8 mouse cellular contexts compared by ENCODE assay signal in genomic region chr19:8774951-8775421, GRCm38 (mm10). TPM values are rescaled to one million over a fixed set of nuclear protein-coding genes. Genes with fewer than 3 reads are reported as not detected.
DNase-seq lines count a peak whose midpoint lies in the region; ATAC-seq and TF ChIP-seq lines count a peak whose summit lies in the region.

No protein-coding gene starts in this region.

- TF ChIP-seq CTCF in lung, adult 2 months (IDR thresholded peaks at IDR 0.05; ENCODE audit: insufficient read depth, low read length), result no peak
- no peak for TF ChIP-seq CTCF in small intestine, adult 2 months (IDR thresholded peaks at IDR 0.05; ENCODE audit: extremely low read depth, insufficient read length, insufficient replicate concordance, low read depth, low read length)

- peak overlapping the region; percentile 92 for H3K9ac ChIP-seq in forebrain, embryonic 12.5 days
- peak overlapping the region; percentile 93 for H3K9ac ChIP-seq in limb, embryonic 13.5 days

- peak overlapping the region; percentile 90 for H3K4me3 ChIP-seq in lung, adult 2 months (replicated peaks; ENCODE audit: extremely low read depth, low read depth, low read length)
- peak overlapping the region; percentile 77 for H3K4me3 ChIP-seq in forebrain, embryonic 12.5 days (replicated peaks)
- peak overlapping the region; percentile 76 for H3K4me3 ChIP-seq in limb, embryonic 13.5 days
- H3K4me3 ChIP-seq in small intestine, adult 2 months (ENCODE audit: low read depth, low read length), result peak overlapping the region; percentile 79

- 2% methylated on average over 20 of the region's 20 CpGs for WGBS in lung, adult 2 months
- 6% methylated on average over 20 of the region's 20 CpGs for WGBS in forebrain, embryonic 12.5 days
- 5% methylated on average over 20 of the region's 20 CpGs for WGBS in limb, embryonic 13.5 days
- under 1% methylated on average over 20 of the region's 20 CpGs for WGBS in small intestine, adult 2 months

- ATAC-seq in forebrain, embryonic 12.5 days (ENCODE audit: low FRiP score), result no peak; the same call in none of the 2 replicates
- ATAC-seq in limb, embryonic 13.5 days (ENCODE audit: low FRiP score, low read depth), result no peak; the same call in 1 of the 2 replicates

- H3K27me3 ChIP-seq in forebrain, embryonic 12.5 days, result no peaks in the 10 kb centered on the region
- no peaks in the 10 kb centered on the region for H3K27me3 ChIP-seq in limb, embryonic 13.5 days
- no peaks in the 10 kb centered on the region for H3K27me3 ChIP-seq in small intestine, adult 2 months (ENCODE audit: control insufficient read depth, insufficient read depth, low read length)

- no peak for DNase-seq in lung, adult 2 months
- no peak for DNase-seq in lung, postnatal 25 days (ENCODE audit: low spot score)
- DNase-seq in adrenal gland, postnatal 25 days, result peak; percentile 33
- DNase-seq in left cerebral cortex, adult 9 months (ENCODE audit: low spot score in 2 of 2), result no peak
- DNase-seq in natural killer cell, adult 2 months (ENCODE audit: low spot score in 2 of 2), result no peak

- no peaks in the 10 kb centered on the region for H3K9me3 ChIP-seq in forebrain, embryonic 12.5 days
- no peaks in the 10 kb centered on the region for H3K9me3 ChIP-seq in limb, embryonic 13.5 days

- peak overlapping the region; percentile 98 for H3K4me2 ChIP-seq in forebrain, embryonic 12.5 days
- H3K4me2 ChIP-seq in limb, embryonic 13.5 days (replicated peaks), result peak overlapping the region; percentile 95

- H3K27ac ChIP-seq in forebrain, embryonic 12.5 days, result peak overlapping the region; percentile 98
- peak overlapping the region; percentile 98 for H3K27ac ChIP-seq in limb, embryonic 13.5 days
- H3K27ac ChIP-seq in small intestine, adult 2 months (ENCODE audit: insufficient read depth, low read depth, low read length), result peak overlapping the region; percentile 81

- H3K36me3 ChIP-seq in forebrain, embryonic 12.5 days (replicated peaks), result peaks cover 37% of the 10 kb centered on the region
- peaks cover 45% of the 10 kb centered on the region for H3K36me3 ChIP-seq in limb, embryonic 13.5 days
- peaks cover 7% of the 10 kb centered on the region; the same call in 1 of the 2 replicates for H3K36me3 ChIP-seq in small intestine, adult 2 months (ENCODE audit: control insufficient read depth, insufficient read depth, low read length)

- TF ChIP-seq POLR2A in lung, adult 2 months (IDR thresholded peaks at IDR 0.05; ENCODE audit: borderline replicate concordance, extremely low read depth, low read depth, low read length), result no peak
- TF ChIP-seq POLR2A in small intestine, adult 2 months (IDR thresholded peaks at IDR 0.05; ENCODE audit: low read depth, low read length), result no peak

- H3K4me1 ChIP-seq in lung, adult 2 months (ENCODE audit: control insufficient read depth, insufficient read depth, low read length), result peaks cover 19% of the 10 kb centered on the region
- peaks cover 34% of the 10 kb centered on the region for H3K4me1 ChIP-seq in forebrain, embryonic 12.5 days
- H3K4me1 ChIP-seq in limb, embryonic 13.5 days, result peaks cover 33% of the 10 kb centered on the region
- H3K4me1 ChIP-seq in small intestine, adult 2 months (ENCODE audit: control insufficient read depth, insufficient read depth, insufficient read length, low read length), result peaks cover 8% of the 10 kb centered on the region; the same call in 1 of the 2 replicates

RNA-seq across cellular contexts. Expression of gene Tmem179b, which starts 0.7 kb away (rescaled TPM):
- 88.7 and 103 TPM in 2 replicates for polyA plus RNA-seq in lung, adult 2 months (2012; rRNA removed)
- total RNA-seq in adrenal gland, postnatal 25 days (2021), result 56.4 and 75.9 TPM in 2 replicates
- polyA plus RNA-seq in forebrain, embryonic 12.5 days (2016; fragmentation: Nextera tagmentation; extraction: Ambion mirVana), result 34.4 and 36.9 TPM in 2 replicates
- 62.7 and 66.2 TPM in 2 replicates for polyA plus RNA-seq in limb, embryonic 13.5 days (2015; fragmentation: Nextera tagmentation; extraction: Ambion mirVana)
- polyA plus RNA-seq in small intestine, adult 2 months (2012; rRNA removed), result 59.9 and 96.2 TPM in 2 replicates

RNA-seq across cellular contexts. Expression of gene Tmem223, which starts 4.2 kb away (rescaled TPM):
- polyA plus RNA-seq in lung, adult 2 months (2012; rRNA removed), result 188 and 217 TPM in 2 replicates
- 122 and 123 TPM in 2 replicates for total RNA-seq in adrenal gland, postnatal 25 days (2021)
- polyA plus RNA-seq in forebrain, embryonic 12.5 days (2016; fragmentation: Nextera tagmentation; extraction: Ambion mirVana), result 203 and 210 TPM in 2 replicates
- 211 and 232 TPM in 2 replicates for polyA plus RNA-seq in limb, embryonic 13.5 days (2015; fragmentation: Nextera tagmentation; extraction: Ambion mirVana)
- 117 and 142 TPM in 2 replicates for polyA plus RNA-seq in small intestine, adult 2 months (2012; rRNA removed)

RNA-seq across cellular contexts. Expression of gene Taf6l, which starts 11.2 kb away (rescaled TPM):
- 8.6 and 9.0 TPM in 2 replicates for polyA plus RNA-seq in lung, adult 2 months (2012; rRNA removed)
- 15.1 and 23.1 TPM in 2 replicates for total RNA-seq in adrenal gland, postnatal 25 days (2021)
- polyA plus RNA-seq in forebrain, embryonic 12.5 days (2016; fragmentation: Nextera tagmentation; extraction: Ambion mirVana), result 35.9 and 41.5 TPM in 2 replicates
- polyA plus RNA-seq in limb, embryonic 13.5 days (2015; fragmentation: Nextera tagmentation; extraction: Ambion mirVana), result 31.9 and 32.8 TPM in 2 replicates
- polyA plus RNA-seq in small intestine, adult 2 months (2012; rRNA removed), result 4.5 and 8.1 TPM in 2 replicates

RNA-seq across cellular contexts. Expression of gene Nxf1, which starts 18.1 kb away (rescaled TPM):
- polyA plus RNA-seq in lung, adult 2 months (2012; rRNA removed), result 61.4 and 85.3 TPM in 2 replicates
- 128 and 179 TPM in 2 replicates for total RNA-seq in adrenal gland, postnatal 25 days (2021)
- polyA plus RNA-seq in forebrain, embryonic 12.5 days (2016; fragmentation: Nextera tagmentation; extraction: Ambion mirVana), result 206 and 225 TPM in 2 replicates
- polyA plus RNA-seq in limb, embryonic 13.5 days (2015; fragmentation: Nextera tagmentation; extraction: Ambion mirVana), result 214 and 217 TPM in 2 replicates
- polyA plus RNA-seq in small intestine, adult 2 months (2012; rRNA removed), result 13.3 and 25.4 TPM in 2 replicates

RNA-seq across cellular contexts. Expression of gene Polr2g, which starts 23.4 kb away (rescaled TPM):
- 26.2 and 42.5 TPM in 2 replicates for polyA plus RNA-seq in lung, adult 2 months (2012; rRNA removed)
- total RNA-seq in adrenal gland, postnatal 25 days (2021), result 96.3 and 103 TPM in 2 replicates
- polyA plus RNA-seq in forebrain, embryonic 12.5 days (2016; fragmentation: Nextera tagmentation; extraction: Ambion mirVana), result 158 and 161 TPM in 2 replicates
- polyA plus RNA-seq in limb, embryonic 13.5 days (2015; fragmentation: Nextera tagmentation; extraction: Ambion mirVana), result 183 and 185 TPM in 2 replicates
- 7.7 and 13.5 TPM in 2 replicates for polyA plus RNA-seq in small intestine, adult 2 months (2012; rRNA removed)
